Comparison of ENCODE assay signal across 25 mouse cellular contexts in the genomic region with DNA sequence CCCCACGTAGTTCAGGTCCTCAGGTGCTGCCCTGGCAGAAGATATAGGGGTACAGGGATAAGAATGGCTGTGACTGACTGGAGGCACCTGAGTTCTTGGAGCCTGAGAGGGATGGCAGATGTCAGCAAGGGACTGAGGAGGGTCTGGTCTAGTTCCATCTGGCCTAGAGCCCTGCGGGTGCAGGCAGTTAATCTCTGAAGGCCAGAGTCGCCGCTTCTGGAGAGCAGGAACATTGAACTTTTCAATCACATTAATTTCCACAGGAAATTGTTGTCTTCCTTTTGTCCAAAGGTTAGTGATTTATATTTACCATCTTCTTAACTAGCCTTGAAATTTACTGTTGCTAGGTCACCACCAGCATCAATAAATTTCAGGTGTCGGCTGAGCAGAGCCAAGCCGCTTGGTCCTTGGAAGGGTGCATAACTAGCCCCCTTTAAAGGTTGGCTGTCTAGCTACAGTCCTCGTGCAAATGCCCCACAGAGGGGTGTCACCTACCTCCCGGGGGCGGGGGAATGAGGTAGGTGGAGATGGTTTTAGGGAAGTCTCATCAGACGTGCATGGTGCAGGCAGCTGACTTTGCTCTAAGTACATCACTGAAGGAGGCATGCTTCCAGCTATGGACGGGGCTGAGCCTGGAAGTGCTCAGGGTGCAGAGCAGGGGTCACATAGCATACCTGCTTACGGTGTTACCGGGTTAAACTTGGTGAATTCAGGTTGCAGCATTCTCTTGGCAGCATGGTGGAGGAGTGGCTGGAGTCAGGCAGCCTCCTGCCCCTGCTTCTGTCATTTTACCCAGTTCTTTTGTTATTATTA. TPM values are rescaled to one million over a fixed set of nuclear protein-coding genes. Genes with fewer than 3 reads are reported as not detected.
DNase-seq lines count a peak whose midpoint lies in the region; ATAC-seq lines count a peak whose summit lies in the region.
"Had no signal": no experiment of that assay in that cellular context is flagged by ENCODE, and none has a peak within 500 bp of the region (broad histone marks: within the 10 kb centered on the region; RNA-seq: fewer than 3 reads in every experiment).

No protein-coding gene starts in this region.

- peaks cover 5% of the 10 kb centered on the region; the same call in 1 of the 2 replicates for H3K36me3 ChIP-seq in heart, embryonic 12.5 days
- no peaks in the 10 kb centered on the region for H3K36me3 ChIP-seq in kidney, embryonic 16.5 days (ENCODE audit: insufficient read depth, low read length)
- H3K36me3 ChIP-seq: intestine, embryonic 15.5 days; lung, embryonic 15.5 days; midbrain, embryonic 13.5 days; neural tube, embryonic 12.5 days had no signal

- WGBS in heart, embryonic 12.5 days: 70% methylated on average over 13 of the region's 13 CpGs
- 25% methylated on average over 13 of the region's 13 CpGs for WGBS in kidney, embryonic 16.5 days

- no peak overlapping the region for H3K27ac ChIP-seq in heart, embryonic 12.5 days (ENCODE audit: poor library complexity, severe bottlenecking)
- no peak overlapping the region for H3K27ac ChIP-seq in kidney, embryonic 16.5 days (ENCODE audit: low read length)
- H3K27ac ChIP-seq: embryonic facial prominence, embryonic 15.5 days; heart, embryonic 13.5 days; hindbrain, embryonic 14.5 days; intestine, embryonic 15.5 days; layer of hippocampus, adult 2 months; liver, embryonic 15.5 days; lung, embryonic 15.5 days; midbrain, embryonic 13.5 days; neural tube, embryonic 12.5 days had no signal

- ATAC-seq in heart, embryonic 12.5 days (ENCODE audit: insufficient number of reproducible peaks, low FRiP score): no peak
- ATAC-seq in kidney, embryonic 16.5 days (ENCODE audit: low FRiP score, low TSS enrichment): no peak
- ATAC-seq: intestine, embryonic 15.5 days; midbrain, embryonic 13.5 days had no signal

- peak; percentile 80 to 89 for DNase-seq in adrenal gland, adult (ENCODE audit: inconsistent age in 2 of 2, low spot score in 1 of 2)
- no peak for DNase-seq in adrenal gland, adult 18-20 months (ENCODE audit: low spot score in 2 of 2)
- DNase-seq in heart, postnatal 4 days: no peak
- DNase-seq in kidney, postnatal 4 days: peak; percentile 3 to 44
- DNase-seq in adrenal gland, postnatal 14 days: peak; percentile 77
- no peak for DNase-seq in gastrocnemius, postnatal 25 days
- DNase-seq: heart, postnatal 14 days; kidney, postnatal 10 days; lung, postnatal 36 days; thymus, postnatal 14 days had no signal

- no peaks in the 10 kb centered on the region for H3K27me3 ChIP-seq in heart, embryonic 12.5 days (replicated peaks)
- H3K27me3 ChIP-seq in kidney, embryonic 16.5 days (ENCODE audit: insufficient read depth, low read length): peaks cover 8% of the 10 kb centered on the region; the same call in 1 of the 2 replicates
- H3K27me3 ChIP-seq: embryonic facial prominence, embryonic 15.5 days; heart, embryonic 13.5 days; intestine, embryonic 15.5 days; liver, embryonic 15.5 days; lung, embryonic 15.5 days had no signal

- H3K9ac ChIP-seq in heart, embryonic 12.5 days: 0 out of 2 replicates have a peak overlapping the region, but pooled peaks have one; percentile 14
- no peak overlapping the region for H3K9ac ChIP-seq in kidney, embryonic 16.5 days (replicated peaks; ENCODE audit: low read length)
- H3K9ac ChIP-seq: embryonic facial prominence, embryonic 15.5 days; heart, embryonic 13.5 days; hindbrain, embryonic 14.5 days; intestine, embryonic 15.5 days; liver, embryonic 15.5 days; lung, embryonic 15.5 days; midbrain, embryonic 13.5 days; neural tube, embryonic 12.5 days had no signal

- H3K4me2 ChIP-seq in heart, embryonic 12.5 days: no peak overlapping the region
- H3K4me2 ChIP-seq in kidney, embryonic 16.5 days (replicated peaks; ENCODE audit: low read depth, low read length): no peak overlapping the region
- H3K4me2 ChIP-seq: embryonic facial prominence, embryonic 15.5 days; heart, embryonic 13.5 days; hindbrain, embryonic 14.5 days; intestine, embryonic 15.5 days; liver, embryonic 15.5 days; lung, embryonic 15.5 days; midbrain, embryonic 13.5 days; neural tube, embryonic 12.5 days had no signal

- no peaks in the 10 kb centered on the region for H3K9me3 ChIP-seq in heart, embryonic 12.5 days (replicated peaks)
- H3K9me3 ChIP-seq in kidney, embryonic 16.5 days (ENCODE audit: low read length): no peaks in the 10 kb centered on the region
- H3K9me3 ChIP-seq: embryonic facial prominence, embryonic 15.5 days; heart, embryonic 13.5 days; intestine, embryonic 15.5 days; liver, embryonic 15.5 days; lung, embryonic 15.5 days; megakaryocyte, embryonic 14.5 days; midbrain, embryonic 13.5 days; neural tube, embryonic 12.5 days had no signal

- H3K4me1 ChIP-seq in heart, embryonic 12.5 days (replicated peaks): no peaks in the 10 kb centered on the region
- H3K4me1 ChIP-seq in kidney, embryonic 16.5 days (ENCODE audit: insufficient read depth, low read length): peaks cover 12% of the 10 kb centered on the region
- H3K4me1 ChIP-seq: embryonic facial prominence, embryonic 15.5 days; heart, embryonic 13.5 days; liver, embryonic 15.5 days; lung, embryonic 15.5 days; megakaryocyte, embryonic 14.5 days; midbrain, embryonic 13.5 days had no signal

- no peak overlapping the region for H3K4me3 ChIP-seq in heart, embryonic 12.5 days
- H3K4me3 ChIP-seq in kidney, embryonic 16.5 days (ENCODE audit: low read length): no peak overlapping the region
- H3K4me3 ChIP-seq: embryonic facial prominence, embryonic 15.5 days; heart, embryonic 13.5 days; intestine, embryonic 15.5 days; layer of hippocampus, adult 2 months; liver, embryonic 15.5 days; lung, embryonic 15.5 days; megakaryocyte, embryonic 14.5 days; midbrain, embryonic 13.5 days; neural tube, embryonic 12.5 days had no signal

RNA-seq across cellular contexts. Expression of a gene that starts 10.4 kb away (rescaled TPM):
- total RNA-seq in adrenal gland, adult 18-20 months (2021): 1 to 10 TPM; 1.9 to 2.4 TPM
- polyA plus RNA-seq in heart, embryonic 12.5 days (2016; fragmentation: Nextera tagmentation; extraction: Ambion mirVana): 0.37 and 0.70 TPM in 2 replicates
- total RNA-seq in heart, postnatal 4 days (2021): under 1 TPM; 0.38 to 0.43 TPM
- 0.23 and 0.39 TPM in 2 replicates for polyA plus RNA-seq in kidney, embryonic 16.5 days (2015; fragmentation: Nextera tagmentation; extraction: Ambion mirVana)
- 2.2 and 2.4 TPM in 2 replicates for total RNA-seq in adrenal gland, postnatal 14 days (2021)
- total RNA-seq in gastrocnemius, postnatal 25 days (2021): not detected
- total RNA-seq: gastrocnemius, adult 8-10 months; granulocyte monocyte progenitor cell, adult 5-6 weeks; monocyte, adult 5-6 weeks had no signal

RNA-seq across cellular contexts. Expression of a gene that starts 10.6 kb away (rescaled TPM):
- 10 to 100 TPM; 38.6 to 66.8 TPM for total RNA-seq in adrenal gland, adult 18-20 months (2021)
- polyA plus RNA-seq in heart, embryonic 12.5 days (2016; fragmentation: Nextera tagmentation; extraction: Ambion mirVana): 18.2 and 19.6 TPM in 2 replicates
- 10 to 100 TPM; 25.5 to 27.1 TPM for total RNA-seq in heart, postnatal 4 days (2021)
- 16.5 and 19.9 TPM in 2 replicates for polyA plus RNA-seq in kidney, embryonic 16.5 days (2015; fragmentation: Nextera tagmentation; extraction: Ambion mirVana)
- total RNA-seq in adrenal gland, postnatal 14 days (2021): 53.1 and 57.3 TPM in 2 replicates
- 1 to 10 TPM; 3.4 to 6.6 TPM for total RNA-seq in gastrocnemius, postnatal 25 days (2021)

Comparison
In these comparisons a context has a peak if more than half of its experiments do, and no peak if none do; other contexts are left out.
1. DNase-seq: peak in adrenal gland, adult (2 of 2), kidney, postnatal 4 days (2 of 2) and adrenal gland, postnatal 14 days (single experiment); none in adrenal gland, adult 18-20 months (0 of 2), heart, postnatal 4 days (single experiment) and gastrocnemius, postnatal 25 days (single experiment).